In the genomic region with DNA sequence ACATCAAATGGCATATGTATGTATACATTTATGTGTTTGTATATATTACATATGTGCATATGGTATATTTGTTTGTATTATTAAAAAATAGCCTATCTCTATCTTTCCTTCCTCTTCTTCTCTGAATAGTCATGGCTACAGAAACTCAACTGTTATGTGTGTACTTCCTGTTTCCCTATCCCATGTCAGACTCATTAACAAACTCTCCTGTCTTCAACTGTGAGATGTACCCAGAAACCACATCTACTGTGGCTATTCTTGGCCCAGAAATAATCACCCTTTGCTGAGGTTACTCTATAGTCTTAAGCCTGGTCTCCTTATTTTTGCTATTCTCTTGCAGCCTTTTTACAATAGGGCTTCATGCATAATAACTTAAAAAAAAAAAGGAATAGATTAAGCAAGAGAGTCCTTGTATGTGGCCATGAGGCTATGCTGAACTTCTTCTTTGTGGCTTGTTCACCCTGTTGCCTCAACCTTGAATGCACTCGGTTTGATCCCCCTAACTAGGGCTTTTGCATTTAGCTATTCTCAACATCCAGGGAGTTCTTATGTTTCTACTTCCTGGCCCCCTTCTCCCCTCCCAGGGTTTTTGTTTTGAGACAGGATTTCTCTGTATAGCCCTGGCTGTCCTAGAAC, we compare ENCODE assay signal across 31 mouse cellular contexts. TPM values are rescaled to one million over a fixed set of nuclear protein-coding genes. Genes with fewer than 3 reads are reported as not detected.
A peak's percentile ranks its signal among the peaks of the same experiment; 100 is the strongest.
DNase-seq lines count a peak whose midpoint lies in the region; ATAC-seq and TF ChIP-seq lines count a peak whose summit lies in the region.
"Had no signal": no experiment of that assay in that cellular context is flagged by ENCODE, and none has a peak within 500 bp of the region (broad histone marks: within the 10 kb centered on the region; RNA-seq: fewer than 3 reads in every experiment).

No protein-coding gene starts in this region.

- H3K4me2 ChIP-seq in lung, postnatal 0 days (replicated peaks; ENCODE audit: low read depth, low read length), result no peak overlapping the region
- no peak overlapping the region for H3K4me2 ChIP-seq in intestine, embryonic 16.5 days (ENCODE audit: low read depth, low read length)
- no peak overlapping the region for H3K4me2 ChIP-seq in stomach, postnatal 0 days (replicated peaks; ENCODE audit: low read depth)
- H3K4me2 ChIP-seq: embryonic facial prominence, embryonic 12.5 days; forebrain, embryonic 12.5 days; kidney, embryonic 15.5 days; limb, embryonic 13.5 days; liver, embryonic 15.5 days; midbrain, embryonic 13.5 days; neural tube, embryonic 12.5 days had no signal

- WGBS in lung, postnatal 0 days, result 59% methylated on average over 1 of the region's 1 CpGs
- 80% methylated on average over 1 of the region's 1 CpGs for WGBS in intestine, embryonic 16.5 days
- WGBS in stomach, postnatal 0 days, result 77% methylated on average over 1 of the region's 1 CpGs

- H3K27me3 ChIP-seq in lung, postnatal 0 days (replicated peaks; ENCODE audit: insufficient read depth, low read length), result no peaks in the 10 kb centered on the region
- no peaks in the 10 kb centered on the region for H3K27me3 ChIP-seq in intestine, embryonic 16.5 days (replicated peaks; ENCODE audit: control insufficient read depth, insufficient read depth, low read length)
- H3K27me3 ChIP-seq in stomach, postnatal 0 days (ENCODE audit: control insufficient read depth, insufficient read depth, low read length), result no peaks in the 10 kb centered on the region
- H3K27me3 ChIP-seq: embryonic facial prominence, embryonic 12.5 days; forebrain, embryonic 12.5 days; kidney, embryonic 15.5 days; limb, embryonic 13.5 days; liver, embryonic 15.5 days; megakaryocyte, embryonic 14.5 days; midbrain, embryonic 13.5 days; neural tube, embryonic 12.5 days had no signal

- H3K9me3 ChIP-seq in lung, postnatal 0 days (ENCODE audit: low read length), result no peaks in the 10 kb centered on the region
- no peaks in the 10 kb centered on the region for H3K9me3 ChIP-seq in intestine, embryonic 16.5 days (ENCODE audit: control insufficient read depth, low read length)
- no peaks in the 10 kb centered on the region for H3K9me3 ChIP-seq in stomach, postnatal 0 days (ENCODE audit: control insufficient read depth, low read length)
- H3K9me3 ChIP-seq: embryonic facial prominence, embryonic 12.5 days; forebrain, embryonic 12.5 days; kidney, embryonic 15.5 days; limb, embryonic 13.5 days; liver, embryonic 15.5 days; megakaryocyte, embryonic 14.5 days; midbrain, embryonic 13.5 days; neural tube, embryonic 12.5 days had no signal

- TF ChIP-seq CTCF in lung, postnatal 0 days (IDR thresholded peaks at IDR 0.05), result no peak
- TF ChIP-seq CTCF in stomach, postnatal 0 days (IDR thresholded peaks at IDR 0.05; ENCODE audit: low read depth), result no peak

- H3K36me3 ChIP-seq in lung, postnatal 0 days (ENCODE audit: insufficient read depth, low read length), result no peaks in the 10 kb centered on the region
- H3K36me3 ChIP-seq in intestine, embryonic 16.5 days (ENCODE audit: control insufficient read depth, insufficient read depth, low read length), result no peaks in the 10 kb centered on the region
- no peaks in the 10 kb centered on the region for H3K36me3 ChIP-seq in stomach, postnatal 0 days (ENCODE audit: control insufficient read depth, insufficient read depth, low read length)
- H3K36me3 ChIP-seq: embryonic facial prominence, embryonic 12.5 days; forebrain, embryonic 12.5 days; kidney, embryonic 15.5 days; limb, embryonic 13.5 days; liver, embryonic 15.5 days; midbrain, embryonic 13.5 days; neural tube, embryonic 12.5 days had no signal

- H3K27ac ChIP-seq in lung, postnatal 0 days (ENCODE audit: low read length), result no peak overlapping the region
- no peak overlapping the region for H3K27ac ChIP-seq in intestine, embryonic 16.5 days (ENCODE audit: low read length)
- no peak overlapping the region for H3K27ac ChIP-seq in stomach, postnatal 0 days (replicated peaks)
- H3K27ac ChIP-seq: embryonic facial prominence, embryonic 12.5 days; forebrain, embryonic 12.5 days; kidney, embryonic 15.5 days; limb, embryonic 13.5 days; liver, embryonic 15.5 days; midbrain, embryonic 13.5 days; neural tube, embryonic 12.5 days had no signal

- no peak for TF ChIP-seq EP300 in lung, postnatal 0 days (IDR thresholded peaks at IDR 0.05)
- no peak for TF ChIP-seq EP300 in stomach, postnatal 0 days (optimal IDR thresholded peaks at IDR 0.05)

- no peak overlapping the region for H3K9ac ChIP-seq in lung, postnatal 0 days (replicated peaks; ENCODE audit: low read depth)
- no peak overlapping the region for H3K9ac ChIP-seq in intestine, embryonic 16.5 days (ENCODE audit: low read depth, low read length)
- H3K9ac ChIP-seq in stomach, postnatal 0 days (ENCODE audit: low read length), result no peak overlapping the region
- H3K9ac ChIP-seq: embryonic facial prominence, embryonic 12.5 days; forebrain, embryonic 12.5 days; kidney, embryonic 15.5 days; limb, embryonic 13.5 days; liver, embryonic 15.5 days; midbrain, embryonic 13.5 days; neural tube, embryonic 12.5 days had no signal

- DNase-seq in lung, postnatal 0 days (ENCODE audit: low spot score), result peak; percentile 27
- DNase-seq in lung, postnatal 4 days, result no peak
- peak; percentile 6 to 12 for DNase-seq in monocyte, adult 2 months (ENCODE audit: low read depth in 1 of 2, low spot score in 2 of 2)
- DNase-seq in stomach, postnatal 0 days (ENCODE audit: low spot score), result no peak
- no peak for DNase-seq in thymus, postnatal 25 days
- DNase-seq: adrenal gland, postnatal 14 days; cerebellum, adult 11 months; cerebellum, postnatal 14 days; heart, postnatal 4 days; kidney, adult 11 months; kidney, postnatal 4 days; retina, postnatal 1 day; right cerebral cortex, postnatal 25 days; spleen, adult 18-20 months; thymus, postnatal 4 days had no signal

- ATAC-seq in lung, postnatal 0 days, result no peak
- ATAC-seq in granulocyte monocyte progenitor cell, adult 5-6 weeks (replicated peaks; ENCODE audit: poor library complexity, severe bottlenecking), result peak; percentile 83
- ATAC-seq in intestine, embryonic 16.5 days, result no peak
- no peak for ATAC-seq in stomach, postnatal 0 days (ENCODE audit: low FRiP score, low TSS enrichment)
- ATAC-seq: hindbrain, embryonic 16.5 days; midbrain, embryonic 13.5 days had no signal

- H3K4me3 ChIP-seq in lung, postnatal 0 days (ENCODE audit: low read depth, low read length), result no peak overlapping the region
- no peak overlapping the region for H3K4me3 ChIP-seq in intestine, embryonic 16.5 days (ENCODE audit: low read length)
- H3K4me3 ChIP-seq in stomach, postnatal 0 days (ENCODE audit: low read depth, low read length), result no peak overlapping the region
- H3K4me3 ChIP-seq: embryonic facial prominence, embryonic 12.5 days; forebrain, embryonic 12.5 days; kidney, embryonic 15.5 days; limb, embryonic 13.5 days; liver, embryonic 15.5 days; megakaryocyte, embryonic 14.5 days; midbrain, embryonic 13.5 days; neural tube, embryonic 12.5 days had no signal

- H3K4me1 ChIP-seq in lung, postnatal 0 days (ENCODE audit: insufficient read depth, low read depth, low read length), result no peaks in the 10 kb centered on the region
- no peaks in the 10 kb centered on the region for H3K4me1 ChIP-seq in intestine, embryonic 16.5 days (ENCODE audit: control insufficient read depth, insufficient read depth, low read length)
- no peaks in the 10 kb centered on the region for H3K4me1 ChIP-seq in stomach, postnatal 0 days (replicated peaks; ENCODE audit: control insufficient read depth, insufficient read depth)
- H3K4me1 ChIP-seq: embryonic facial prominence, embryonic 12.5 days; forebrain, embryonic 12.5 days; kidney, embryonic 15.5 days; limb, embryonic 13.5 days; liver, embryonic 15.5 days; midbrain, embryonic 13.5 days; neural tube, embryonic 12.5 days had no signal

RNA-seq across cellular contexts. Expression of a gene that starts 9.2 kb away (rescaled TPM):
- not detected in 2 replicates for polyA plus RNA-seq in lung, postnatal 0 days (2015; fragmentation: Nextera tagmentation; extraction: Ambion mirVana)
- total RNA-seq in granulocyte monocyte progenitor cell, adult 5-6 weeks (2014; fragmentation: Nextera tagmentation), result not detected in 2 replicates
- not detected in 2 replicates for total RNA-seq in granulocyte monocyte progenitor cell, adult 5-6 weeks (2017)
- not detected in 2 replicates for polyA plus RNA-seq in intestine, embryonic 16.5 days (2015; fragmentation: Nextera tagmentation; extraction: Ambion mirVana)
- polyA plus RNA-seq in stomach, postnatal 0 days (2015; fragmentation: Nextera tagmentation; extraction: Ambion mirVana), result not detected in 2 replicates
- total RNA-seq: adrenal gland, postnatal 14 days; gastrocnemius, postnatal 4 days; heart, postnatal 4 days; left cerebral cortex, postnatal 25 days had no signal
- polyA plus RNA-seq: C2C12; embryonic facial prominence, embryonic 12.5 days; forebrain, embryonic 12.5 days; heart, embryonic 16.5 days; hindbrain, embryonic 16.5 days; kidney, embryonic 15.5 days; limb, embryonic 13.5 days; liver, embryonic 15.5 days; lung, embryonic 16.5 days; midbrain, embryonic 13.5 days; neural tube, embryonic 12.5 days had no signal

Comparison
In these comparisons a context has a peak if more than half of its experiments do, and no peak if none do; other contexts are left out.
1. DNase-seq: peak in lung, postnatal 0 days (single experiment) and monocyte, adult 2 months (2 of 2); none in lung, postnatal 4 days (0 of 2), stomach, postnatal 0 days (single experiment) and thymus, postnatal 25 days (single experiment).